Mouse (Mus musculus): Measurements from ENCODE around the gene 5730409E04Rik.

DNA sequence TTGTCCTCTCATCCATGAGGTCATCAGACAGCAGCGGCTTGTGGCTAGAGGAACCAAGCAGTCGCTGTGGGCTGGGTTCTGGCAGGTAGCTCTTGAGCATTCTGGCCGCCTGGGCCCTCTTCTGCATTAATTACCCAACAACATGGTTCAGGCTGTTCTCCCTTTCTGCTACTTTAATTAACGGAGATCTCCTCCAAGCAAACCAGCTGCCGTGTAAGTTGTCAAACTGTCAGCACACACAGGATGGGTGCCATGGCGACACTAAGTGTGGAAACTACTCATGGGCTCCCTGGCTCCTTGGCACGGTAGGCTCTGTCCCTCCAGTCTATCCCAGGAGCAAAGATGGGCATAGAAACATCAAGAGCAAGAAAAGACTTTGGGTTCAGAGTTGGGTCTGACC is 29.7 kb downstream of the 5730409E04Rik start:
- TF ChIP-seq EP300 (optimal IDR thresholded peaks at IDR 0.05) (no peak), CTCF (IDR thresholded peaks at IDR 0.05; ENCODE audit: low read depth) (no peak)
